Mouse (Mus musculus) liver, adult 2 months (tissue): ENCODE results near the gene Hnrnpc. TPM values are rescaled to one million over a fixed set of nuclear protein-coding genes. Genes with fewer than 3 reads are reported as not detected.
A peak's percentile ranks its signal among the peaks of the same experiment; 100 is the strongest.

ENCODE experiments used
- DNase-seq: peaks from one replicate; pipeline ENCODE4 v3.0.0-alpha.2; 2011; ENCODE audit warnings: low read depth, low spot score; ENCODE audit errors: extremely low read depth
- H3K27ac ChIP-seq: fragments of 200-500 bp; replicated peaks from 2 replicates; pipeline ENCODE4 v1.5.1; 2012; ENCODE audit warnings: low read depth, mild to moderate bottlenecking, control low read depth, inconsistent platforms, low read length; ENCODE audit not compliant: insufficient read depth
- H3K27me3 ChIP-seq: fragments of 200-500 bp; 2 replicates; pipeline ENCODE4 v1.6.1; 2012; ENCODE audit warnings: mild to moderate bottlenecking, moderate library complexity, low read length, inconsistent platforms; ENCODE audit not compliant: control insufficient read depth, insufficient read depth
- H3K36me3 ChIP-seq: fragments of 200-500 bp; 2 replicates; pipeline ENCODE4 v1.6.1; 2012; ENCODE audit warnings: low read length, inconsistent platforms; ENCODE audit not compliant: control insufficient read depth, insufficient read depth
- H3K4me1 ChIP-seq: fragments of 200-500 bp; 2 replicates; pipeline ENCODE4 v1.6.1; 2011; ENCODE audit warnings: low read length; ENCODE audit not compliant: control insufficient read depth, insufficient read depth
- H3K4me3 ChIP-seq: fragments of 200-500 bp; 2 replicates; pipeline ENCODE4 v1.5.1; 2011; ENCODE audit warnings: low read depth, mild to moderate bottlenecking, control low read depth, low read length, moderate library complexity; ENCODE audit not compliant: insufficient read depth
- H3K79me2 ChIP-seq: fragments of 200-500 bp; 2 replicates; pipeline ENCODE4 v1.6.1; 2012; ENCODE audit warnings: inconsistent platforms, mild to moderate bottlenecking, low read length, moderate library complexity; ENCODE audit not compliant: control insufficient read depth, insufficient read depth
- H3K9ac ChIP-seq: fragments of 200-500 bp; 2 replicates; pipeline ENCODE4 v1.6.1; 2012; ENCODE audit warnings: low read depth, mild to moderate bottlenecking, control low read depth, inconsistent platforms, low read length
- CTCF ChIP-seq: fragments of 200-500 bp; IDR thresholded peaks from 2 replicates; pipeline ENCODE4 v1.5.1; 2011; ENCODE audit warnings: low read depth, low read length, control low read depth
- POLR2A ChIP-seq: fragments of 200-500 bp; IDR thresholded peaks from 2 replicates; pipeline ENCODE4 v1.6.1; 2011; ENCODE audit warnings: low read length, control low read depth; ENCODE audit not compliant: insufficient read depth; ENCODE audit errors: extremely low read depth
- WGBS: fragments of 180-500 bp; shearing (Covaris S2); methylation state at CpG from one replicate; pipeline ENCODE4 v1.1.7; 2018; 5-methylcytosine and 5-hydroxymethylcytosine counted together
- polyA plus RNA-seq: library from polyadenylated mRNA; depleted of rRNA; stranded (reverse); fragments of >200 nt; gene quantifications from 2 replicates; pipeline ENCODE4 v1.2.3, GENCODE M21; 2012; rRNA removed
- total RNA-seq: library from RNA; depleted of rRNA; stranded (reverse); fragments of >200 nt; gene quantifications from 2 replicates; pipeline ENCODE4 v1.2.3, GENCODE M21; 2014; rRNA removed

Hnrnpc gene
- total RNA-seq, result 77.5 and 84.4 TPM in 2 replicates
- polyA plus RNA-seq, result 50.8 and 55.8 TPM in 2 replicates

- Histone ChIP-seq H3K9ac (peak within 1 kb of the TSS; percentile 93), H3K4me1 (peaks cover 18% of the 10 kb centered on the region), H3K27me3 (no peaks in the 10 kb centered on the region), H3K4me3 (peak within 1 kb of the TSS; percentile 97), H3K79me2 (peaks cover 23% of the 10 kb centered on the region; the same call in 1 of the 2 replicates), H3K36me3 (peaks cover 3% of the 10 kb centered on the region; the same call in 1 of the 2 replicates), H3K27ac (peak within 1 kb of the TSS; percentile 89)
- WGBS, result under 1% methylated on average over 50 of the region's 50 CpGs
- peak; percentile 98 for TF ChIP-seq POLR2A
- no peak for TF ChIP-seq CTCF
- DNase-seq, result peak; percentile 100
Measured at GRCm38 (mm10) chr14:52103856-52104676, at the start of gene Hnrnpc. Gene Hnrnpc (minus strand): TSS chr14:52104028.

- Histone ChIP-seq H3K9ac (no peak overlapping the region), H3K36me3 (no peaks in the 10 kb centered on the region), H3K27me3 (no peaks in the 10 kb centered on the region), H3K27ac (no peak overlapping the region), H3K4me1 (no peaks in the 10 kb centered on the region), H3K79me2 (no peaks in the 10 kb centered on the region), H3K4me3 (no peak overlapping the region)
- no peak for DNase-seq
- WGBS, result 68% methylated on average over 3 of the region's 3 CpGs
- TF ChIP-seq CTCF, result no peak
- no peak for TF ChIP-seq POLR2A
Measured at GRCm38 (mm10) chr14:52152613-52153012, 48.8 kb upstream of the Hnrnpc start.

- no peak overlapping the region for H3K9ac ChIP-seq
- no peak for DNase-seq
- H3K79me2 ChIP-seq, result no peaks in the 10 kb centered on the region
- no peaks in the 10 kb centered on the region for H3K36me3 ChIP-seq
- no peaks in the 10 kb centered on the region for H3K27me3 ChIP-seq
- H3K4me3 ChIP-seq, result no peak overlapping the region
- H3K27ac ChIP-seq, result no peak overlapping the region
- no peaks in the 10 kb centered on the region for H3K4me1 ChIP-seq
- 53% methylated on average over 7 of the region's 7 CpGs for WGBS
- TF ChIP-seq POLR2A (no peak), CTCF (no peak)
Measured at GRCm38 (mm10) chr14:52152179-52152578, 48.4 kb upstream of the Hnrnpc start.

GRCm38 (mm10) chr14:52149888-52150287 lies 46.1 kb upstream of the Hnrnpc start:
- no peak for DNase-seq
- 75% methylated on average over 4 of the region's 4 CpGs for WGBS
- H3K27me3 ChIP-seq, result no peaks in the 10 kb centered on the region
- H3K36me3 ChIP-seq, result no peaks in the 10 kb centered on the region
- H3K4me3 ChIP-seq, result no peak overlapping the region
- H3K9ac ChIP-seq, result no peak overlapping the region
- H3K27ac ChIP-seq, result no peak overlapping the region
- no peaks in the 10 kb centered on the region for H3K79me2 ChIP-seq
- no peaks in the 10 kb centered on the region for H3K4me1 ChIP-seq
- TF ChIP-seq CTCF, result no peak
- no peak for TF ChIP-seq POLR2A

GRCm38 (mm10) chr14:52146540-52146939 lies 42.7 kb upstream of the Hnrnpc start:
- DNase-seq, result peak; percentile 31
- WGBS, result 70% methylated on average over 4 of the region's 4 CpGs
- no peak overlapping the region for H3K4me3 ChIP-seq
- H3K79me2 ChIP-seq, result no peaks in the 10 kb centered on the region
- no peak overlapping the region for H3K9ac ChIP-seq
- H3K27me3 ChIP-seq, result no peaks in the 10 kb centered on the region
- H3K4me1 ChIP-seq, result no peaks in the 10 kb centered on the region
- H3K36me3 ChIP-seq, result no peaks in the 10 kb centered on the region
- H3K27ac ChIP-seq, result no peak overlapping the region
- TF ChIP-seq POLR2A (no peak), CTCF (peak; percentile 44)

- Histone ChIP-seq H3K36me3 (no peaks in the 10 kb centered on the region), H3K4me3 (no peak overlapping the region), H3K4me1 (no peaks in the 10 kb centered on the region), H3K79me2 (no peaks in the 10 kb centered on the region), H3K27ac (no peak overlapping the region), H3K27me3 (no peaks in the 10 kb centered on the region), H3K9ac (no peak overlapping the region)
- TF ChIP-seq POLR2A (no peak), CTCF (no peak)
- WGBS, result 88% methylated on average over 4 of the region's 4 CpGs
- DNase-seq, result no peak
Measured at GRCm38 (mm10) chr14:52144165-52144564, 40.3 kb upstream of the Hnrnpc start.
